Mouse (Mus musculus) forebrain, embryonic 14.5 days (tissue): Measurements from ENCODE around the gene Rgl1. TPM values are rescaled to one million over a fixed set of nuclear protein-coding genes. Genes with fewer than 3 reads are reported as not detected.

Experiments used
- ATAC-seq: fragments of 200-750 bp; cut with Nextera tagmentation; 2 replicates; pipeline ENCODE4 v1.8.0; 2017; ENCODE audit warnings: mild to moderate bottlenecking, moderate library complexity
- DNase-seq: peaks from one replicate; pipeline ENCODE4 v3.0.0-alpha.2; 2015; ENCODE audit warnings: low spot score
- H3K27ac ChIP-seq: fragments of 300-500 bp; sonication (generic); 2 replicates; pipeline ENCODE4 v1.5.1; 2014; ENCODE audit warnings: low read depth, mild to moderate bottlenecking, control low read depth, low read length, moderate library complexity
- H3K27me3 ChIP-seq: fragments of 300-500 bp; sonication (generic); replicated peaks from 2 replicates; pipeline ENCODE4 v1.6.1; 2014; ENCODE audit warnings: low read length, control low read depth, mixed read lengths; ENCODE audit not compliant: control insufficient read depth, insufficient read depth
- H3K36me3 ChIP-seq: fragments of 300-500 bp; sonication (generic); 2 replicates; pipeline ENCODE4 v1.6.1; 2014; ENCODE audit warnings: low read length, control low read depth; ENCODE audit not compliant: control insufficient read depth, insufficient read depth
- H3K4me1 ChIP-seq: fragments of 300-500 bp; sonication (generic); 2 replicates; pipeline ENCODE4 v1.6.1; 2014; ENCODE audit warnings: antibody characterized with exemption, low read length, control low read depth; ENCODE audit not compliant: control insufficient read depth, insufficient read depth
- H3K4me2 ChIP-seq: fragments of 300-500 bp; sonication (generic); 2 replicates; pipeline ENCODE4 v1.6.1; 2014; ENCODE audit warnings: mild to moderate bottlenecking, control low read depth, low read length
- H3K4me3 ChIP-seq: fragments of 300-500 bp; sonication (generic); 2 replicates; pipeline ENCODE4 v1.5.1; 2014; ENCODE audit warnings: low read depth, low read length, control low read depth
- H3K9ac ChIP-seq: fragments of 300-500 bp; sonication (generic); 2 replicates; pipeline ENCODE4 v1.6.1; 2014; ENCODE audit warnings: mild to moderate bottlenecking, low read length, control low read depth, moderate library complexity
- H3K9me3 ChIP-seq: fragments of 300-500 bp; sonication (generic); replicated peaks from 2 replicates; pipeline ENCODE4 v1.6.1; 2016; ENCODE audit warnings: low read length, control low read depth, mixed read lengths; ENCODE audit not compliant: control insufficient read depth
- WGBS: fragments of 180-500 bp; shearing (Covaris S2); extraction: QIAGEN DNeasy Blood & Tissue Kit; methylation state at CpG from one replicate; pipeline ENCODE4 v1.1.7; 2014; 5-methylcytosine and 5-hydroxymethylcytosine counted together
- polyA plus RNA-seq: library from polyadenylated mRNA; unstranded; fragments of >200 nt; fragmentation: Nextera tagmentation; extraction: Ambion mirVana; gene quantifications from 2 replicates; pipeline ENCODE4 v1.2.1, GENCODE M21; 2014

Rgl1 gene
- polyA plus RNA-seq, 1 experiment from 2014 or later, result 16.4 TPM

- WGBS, result 37% methylated on average over 8 of the region's 8 CpGs
- H3K4me1 ChIP-seq, result peaks cover 24% of the 10 kb centered on the region
These were observed 192.6 kb downstream of the Rgl1 start for GRCm38 (mm10) chr1:152573470-152574059.

DNA sequence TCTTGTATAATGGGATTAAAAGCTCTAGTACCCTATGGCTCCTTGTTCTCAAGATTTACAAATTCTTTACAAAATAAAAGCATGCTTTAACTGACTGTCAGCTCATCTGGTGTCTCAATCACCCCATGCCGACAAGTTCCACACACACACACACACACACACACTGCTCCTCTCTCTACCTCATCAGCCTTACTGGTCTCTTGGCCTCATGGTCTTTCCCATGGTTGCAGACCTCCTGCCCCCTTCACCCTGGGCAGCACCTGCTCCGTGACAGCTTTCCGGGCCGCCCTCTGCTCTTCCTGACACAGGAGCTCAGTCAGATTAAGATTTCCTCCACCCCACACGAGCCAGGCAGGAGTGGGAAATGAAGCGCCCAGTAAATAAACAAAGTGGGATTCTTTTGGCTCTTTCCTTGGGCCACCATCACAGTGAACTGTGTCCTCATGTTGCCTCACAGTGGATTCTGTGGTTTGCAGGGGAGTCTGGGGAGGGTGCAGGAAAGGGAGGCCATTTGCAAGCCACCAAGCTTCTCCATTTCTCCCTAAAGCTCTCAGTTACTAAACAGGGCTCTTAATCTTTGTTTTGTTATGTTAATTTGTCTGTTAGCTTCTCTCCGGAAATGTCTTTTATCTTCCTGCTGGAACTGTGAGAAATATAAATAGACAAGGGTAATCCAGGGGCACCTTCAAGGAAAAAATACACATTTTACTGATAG is 193.2 kb downstream of the Rgl1 start:
- Histone ChIP-seq H3K9ac (no peak overlapping the region), H3K27ac (no peak overlapping the region), H3K36me3 (no peaks in the 10 kb centered on the region), H3K4me2 (no peak overlapping the region), H3K4me1 (peaks cover 17% of the 10 kb centered on the region), H3K27me3 (no peaks in the 10 kb centered on the region), H3K9me3 (no peaks in the 10 kb centered on the region), H3K4me3 (no peak overlapping the region)
- DNase-seq (no peak), ATAC-seq (no peak)
- WGBS, result 12% methylated on average over 7 of the region's 7 CpGs

More at GRCm38 (mm10) chr1:152573470-152574059, 192.6 kb downstream of the Rgl1 start:
- Histone ChIP-seq H3K4me3 (no peak overlapping the region), H3K9ac (no peak overlapping the region), H3K27ac (no peak overlapping the region), H3K27me3 (no peaks in the 10 kb centered on the region), H3K4me2 (no peak overlapping the region), H3K9me3 (no peaks in the 10 kb centered on the region), H3K36me3 (no peaks in the 10 kb centered on the region)
- DNase-seq (no peak), ATAC-seq (0 out of 2 replicates have a peak, but pooled peaks have one; percentile 24)

DNA sequence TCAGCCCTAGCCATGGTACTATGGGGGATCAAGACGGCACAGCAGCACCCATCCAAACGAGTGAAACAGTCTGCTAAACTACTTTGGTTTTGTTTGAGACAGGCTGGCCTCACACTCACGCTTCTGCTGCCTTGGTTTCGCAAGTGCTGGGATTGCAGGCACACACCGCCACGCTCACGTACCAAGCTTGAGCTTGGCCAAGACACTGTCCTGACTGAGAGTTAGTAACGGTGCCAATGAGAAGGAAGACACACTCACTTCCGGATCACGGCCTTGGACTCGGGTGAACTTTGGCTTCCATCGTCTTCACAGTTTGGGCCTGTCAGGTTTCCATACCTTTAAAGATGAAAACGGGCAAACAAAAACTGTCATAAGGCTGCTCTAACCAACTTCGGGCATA is 194.8 kb downstream of the Rgl1 start:
- ATAC-seq (no peak), DNase-seq (no peak)
- no peaks in the 10 kb centered on the region for H3K27me3 ChIP-seq
- no peak overlapping the region for H3K27ac ChIP-seq
- no peaks in the 10 kb centered on the region for H3K9me3 ChIP-seq
- no peak overlapping the region for H3K4me3 ChIP-seq
- peaks cover 14% of the 10 kb centered on the region for H3K4me1 ChIP-seq
- no peak overlapping the region for H3K4me2 ChIP-seq
- H3K36me3 ChIP-seq, result no peaks in the 10 kb centered on the region
- H3K9ac ChIP-seq, result no peak overlapping the region
- WGBS, result 95% methylated on average over 14 of the region's 14 CpGs

- WGBS, result 96% methylated on average over 9 of the region's 9 CpGs
- ATAC-seq, result no peak
- no peaks in the 10 kb centered on the region for H3K9me3 ChIP-seq
- H3K4me3 ChIP-seq, result no peak overlapping the region
- no peak for DNase-seq
- H3K4me1 ChIP-seq, result peaks cover 14% of the 10 kb centered on the region
- no peak overlapping the region for H3K27ac ChIP-seq
- H3K27me3 ChIP-seq, result no peaks in the 10 kb centered on the region
- no peak overlapping the region for H3K9ac ChIP-seq
- H3K36me3 ChIP-seq, result no peaks in the 10 kb centered on the region
- H3K4me2 ChIP-seq, result no peak overlapping the region
These were observed 195.5 kb downstream of the Rgl1 start for GRCm38 (mm10) chr1:152570681-152571080.

- H3K4me1 ChIP-seq, result no peaks in the 10 kb centered on the region
- DNase-seq (no peak), ATAC-seq (no peak)
- no peak overlapping the region for H3K4me2 ChIP-seq
- no peak overlapping the region for H3K9ac ChIP-seq
- H3K4me3 ChIP-seq, result no peak overlapping the region
- no peaks in the 10 kb centered on the region for H3K9me3 ChIP-seq
- 85% methylated on average over 5 of the region's 5 CpGs for WGBS
- H3K27me3 ChIP-seq, result no peaks in the 10 kb centered on the region
- H3K27ac ChIP-seq, result no peak overlapping the region
- H3K36me3 ChIP-seq, result no peaks in the 10 kb centered on the region
These were observed 202.9 kb downstream of the Rgl1 start for GRCm38 (mm10) chr1:152563282-152563681.

DNA sequence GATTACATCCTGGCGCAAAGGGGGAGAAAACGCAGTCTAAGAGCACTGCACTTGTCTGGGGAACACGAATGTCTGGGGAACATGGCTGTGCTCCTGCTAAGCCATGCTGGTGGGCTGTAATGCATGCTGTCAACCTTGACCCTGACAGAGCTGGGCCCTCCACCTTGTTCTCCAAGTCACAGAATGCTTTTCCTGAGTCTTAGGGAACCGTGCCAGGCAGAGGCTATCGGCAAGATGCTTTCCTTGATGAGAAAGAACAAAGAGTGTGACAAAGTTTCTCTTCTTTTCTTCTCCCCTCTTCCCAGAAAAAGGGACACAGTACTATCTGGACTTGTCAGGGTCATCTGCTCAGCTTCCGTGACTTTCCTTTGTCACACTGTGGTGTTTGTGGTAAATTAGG is 203.3 kb downstream of the Rgl1 start:
- DNase-seq (no peak), ATAC-seq (no peak)
- WGBS, result 78% methylated on average over 6 of the region's 6 CpGs
- no peaks in the 10 kb centered on the region for H3K27me3 ChIP-seq
- H3K4me3 ChIP-seq, result no peak overlapping the region
- 0 out of 2 replicates have a peak, but pooled peaks cover 2% of the 10 kb centered on the region for H3K4me1 ChIP-seq
- H3K9ac ChIP-seq, result no peak overlapping the region
- no peak overlapping the region for H3K4me2 ChIP-seq
- no peak overlapping the region for H3K27ac ChIP-seq
- no peaks in the 10 kb centered on the region for H3K9me3 ChIP-seq
- H3K36me3 ChIP-seq, result no peaks in the 10 kb centered on the region

- no peak for ATAC-seq
- no peak overlapping the region for H3K4me3 ChIP-seq
- no peak overlapping the region for H3K4me2 ChIP-seq
- no peaks in the 10 kb centered on the region for H3K9me3 ChIP-seq
- 63% methylated on average over 5 of the region's 5 CpGs for WGBS
- DNase-seq, result peak; percentile 59
- no peaks in the 10 kb centered on the region for H3K36me3 ChIP-seq
- H3K27ac ChIP-seq, result peak overlapping the region; percentile 15; the same call in 1 of the 2 replicates
- no peak overlapping the region for H3K9ac ChIP-seq
- H3K27me3 ChIP-seq, result no peaks in the 10 kb centered on the region
- peaks cover 20% of the 10 kb centered on the region for H3K4me1 ChIP-seq
These were observed 205.7 kb downstream of the Rgl1 start for GRCm38 (mm10) chr1:152560477-152560876.

GRCm38 (mm10) chr1:152556576-152557281 is 209.4 kb downstream of the Rgl1 start:
- 17% methylated on average over 14 of the region's 14 CpGs for WGBS
- H3K36me3 ChIP-seq, result 0 out of 2 replicates have a peak, but pooled peaks cover 3% of the 10 kb centered on the region
- H3K27me3 ChIP-seq, result no peaks in the 10 kb centered on the region
- H3K9ac ChIP-seq, result no peak overlapping the region
- peaks cover 24% of the 10 kb centered on the region for H3K4me1 ChIP-seq
- ATAC-seq (peak; percentile 75), DNase-seq (no peak)
- H3K4me2 ChIP-seq, result no peak overlapping the region
- no peak overlapping the region for H3K4me3 ChIP-seq
- no peaks in the 10 kb centered on the region for H3K9me3 ChIP-seq
- H3K27ac ChIP-seq, result peak overlapping the region; percentile 68
